Mouse (Mus musculus) embryonic facial prominence, embryonic 11.5 days (tissue): ENCODE data around the gene Gyg. TPM values are rescaled to one million over a fixed set of nuclear protein-coding genes. Genes with fewer than 3 reads are reported as not detected.
A peak's percentile ranks its signal among the peaks of the same experiment; 100 is the strongest.

Experiments used
- ATAC-seq: fragments of 200-750 bp; cut with Nextera tagmentation; replicated peaks from 2 replicates; pipeline ENCODE4 v1.8.0; 2017; ENCODE audit warnings: low read depth; ENCODE audit not compliant: insufficient number of reproducible peaks, low FRiP score, low TSS enrichment
- DNase-seq: peaks from one replicate; pipeline ENCODE4 v3.0.0-alpha.2; 2015; ENCODE audit warnings: low spot score
- H3K27ac ChIP-seq: fragments of 300-500 bp; sonication (generic); replicated peaks from 2 replicates; pipeline ENCODE4 v1.5.1; 2014; ENCODE audit warnings: mild to moderate bottlenecking, low read depth, low read length, control low read depth
- H3K27me3 ChIP-seq: fragments of 300-500 bp; sonication (generic); 2 replicates; pipeline ENCODE4 v1.6.1; 2014; ENCODE audit warnings: mild to moderate bottlenecking, low read length, moderate library complexity, mixed read lengths; ENCODE audit not compliant: control insufficient read depth, insufficient read depth
- H3K36me3 ChIP-seq: fragments of 300-500 bp; sonication (generic); replicated peaks from 2 replicates; pipeline ENCODE4 v1.6.1; 2014; ENCODE audit warnings: low read depth, mild to moderate bottlenecking, low read length, moderate library complexity, mixed read lengths; ENCODE audit not compliant: control insufficient read depth, insufficient read depth
- H3K4me1 ChIP-seq: fragments of 300-500 bp; sonication (generic); 2 replicates; pipeline ENCODE4 v1.6.1; 2014; ENCODE audit warnings: low read length, mixed read lengths; ENCODE audit not compliant: control insufficient read depth, insufficient read depth
- H3K4me2 ChIP-seq: fragments of 300-500 bp; sonication (generic); 2 replicates; pipeline ENCODE4 v1.6.1; 2014; ENCODE audit warnings: low read depth, mild to moderate bottlenecking, control low read depth, low read length, moderate library complexity
- H3K4me3 ChIP-seq: fragments of 300-500 bp; sonication (generic); 2 replicates; pipeline ENCODE4 v1.5.1; 2014; ENCODE audit warnings: low read depth, low read length, control low read depth
- H3K9ac ChIP-seq: fragments of 300-500 bp; sonication (generic); replicated peaks from 2 replicates; pipeline ENCODE4 v1.6.1; 2014; ENCODE audit warnings: mild to moderate bottlenecking, control low read depth, low read length
- H3K9me3 ChIP-seq: fragments of 300-500 bp; sonication (generic); replicated peaks from 2 replicates; pipeline ENCODE4 v1.6.1; 2016; ENCODE audit warnings: mild to moderate bottlenecking, low read length, inconsistent platforms, mixed read lengths; ENCODE audit not compliant: control insufficient read depth
- WGBS: fragments of 180-500 bp; shearing (Covaris S2); extraction: QIAGEN DNeasy Blood & Tissue Kit; methylation state at CpG from one replicate; pipeline ENCODE4 v1.1.7; 2014; 5-methylcytosine and 5-hydroxymethylcytosine counted together
- polyA plus RNA-seq: library from polyadenylated mRNA; unstranded; fragments of >200 nt; fragmentation: Nextera tagmentation; extraction: Ambion mirVana; gene quantifications from 2 replicates; pipeline ENCODE4 v1.2.1, GENCODE M21; 2014

Gene Gyg
- polyA plus RNA-seq, result 57.5 and 60.0 TPM in 2 replicates

DNA sequence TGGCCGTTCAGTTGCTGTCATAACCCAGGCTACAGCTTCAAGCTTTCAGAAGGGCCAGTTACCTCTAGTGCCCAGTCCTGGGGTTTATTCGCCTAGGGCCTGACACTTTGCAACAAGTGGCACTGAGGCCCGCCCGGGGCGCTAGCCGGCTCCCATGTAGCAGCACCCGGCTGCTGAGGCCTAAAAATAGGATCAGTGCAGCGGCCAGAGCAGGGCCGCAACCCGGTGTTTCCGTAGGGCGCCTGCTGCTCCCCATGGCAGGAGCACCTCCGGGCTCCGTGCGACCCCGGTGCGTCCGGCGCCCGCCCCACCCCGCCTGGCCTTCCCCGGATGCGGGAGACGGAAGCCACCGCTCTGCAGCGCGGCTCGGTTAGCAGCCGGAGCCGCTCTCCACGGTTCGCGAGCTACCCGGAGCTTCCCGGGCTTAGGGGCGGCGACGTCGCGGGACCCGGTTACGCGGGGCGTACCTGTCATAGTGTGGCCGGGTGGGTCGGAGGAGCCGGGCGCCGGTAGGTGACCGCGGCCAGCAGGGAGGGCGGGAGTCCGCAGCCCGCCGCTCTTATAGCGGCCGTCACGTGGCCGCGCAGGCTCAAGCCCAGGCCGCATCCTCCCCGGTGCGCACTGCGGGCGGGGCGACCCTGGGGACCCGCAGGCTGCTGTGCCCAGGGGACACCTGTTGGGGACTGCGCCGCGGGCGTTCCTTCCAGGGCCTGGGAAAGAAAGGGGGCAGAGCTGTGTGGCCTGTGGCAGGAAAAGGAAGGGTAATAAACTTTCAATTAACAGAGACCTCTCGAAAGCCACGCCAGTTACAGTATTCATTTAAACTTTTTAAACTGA lies at the start of gene Gyg:
TSS of gene Gyg (minus strand) at position 787 of the 837 bp plus-strand sequence.
- Histone ChIP-seq H3K27ac (no peak within 1 kb of the TSS), H3K4me1 (no peaks in the 10 kb centered on the region; the same call in 1 of the 2 replicates), H3K4me3 (peak within 1 kb of the TSS; percentile 77), H3K9me3 (no peaks in the 10 kb centered on the region; the same call in 1 of the 2 replicates), H3K9ac (peak within 1 kb of the TSS; percentile 83), H3K4me2 (peak within 1 kb of the TSS; percentile 90), H3K36me3 (no peaks in the 10 kb centered on the region), H3K27me3 (no peaks in the 10 kb centered on the region)
- 1% methylated on average over 63 of the region's 73 CpGs for WGBS
- peak; percentile 63 for DNase-seq
- peak; percentile 88 for ATAC-seq

DNA sequence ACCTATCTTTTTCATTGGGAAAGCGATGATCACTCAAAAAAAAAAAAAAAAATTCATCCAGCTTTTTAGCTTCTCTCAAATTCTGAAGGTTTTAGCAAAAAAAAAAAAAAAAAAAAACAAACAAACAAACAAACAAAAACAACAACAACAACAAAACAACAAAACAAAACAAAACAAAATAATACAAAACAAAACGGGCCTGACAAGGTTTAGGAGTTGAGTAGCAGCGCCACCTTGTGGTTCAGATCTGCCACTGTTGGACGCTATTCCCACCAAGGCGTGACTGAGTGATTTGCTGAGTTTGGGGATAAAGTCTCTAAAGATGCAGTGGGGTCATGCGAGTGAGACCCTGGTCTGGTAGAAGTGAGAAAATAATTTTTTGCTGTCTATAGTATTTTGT lies 43.8 kb upstream of the Gyg start:
- Histone ChIP-seq H3K4me3 (no peak overlapping the region), H3K27ac (no peak overlapping the region), H3K9ac (no peak overlapping the region), H3K4me1 (no peaks in the 10 kb centered on the region), H3K9me3 (no peaks in the 10 kb centered on the region), H3K27me3 (no peaks in the 10 kb centered on the region), H3K4me2 (no peak overlapping the region), H3K36me3 (no peaks in the 10 kb centered on the region)
- no peak for ATAC-seq
- DNase-seq, result peak; percentile 74
- 28% methylated on average over 6 of the region's 6 CpGs for WGBS

DNA sequence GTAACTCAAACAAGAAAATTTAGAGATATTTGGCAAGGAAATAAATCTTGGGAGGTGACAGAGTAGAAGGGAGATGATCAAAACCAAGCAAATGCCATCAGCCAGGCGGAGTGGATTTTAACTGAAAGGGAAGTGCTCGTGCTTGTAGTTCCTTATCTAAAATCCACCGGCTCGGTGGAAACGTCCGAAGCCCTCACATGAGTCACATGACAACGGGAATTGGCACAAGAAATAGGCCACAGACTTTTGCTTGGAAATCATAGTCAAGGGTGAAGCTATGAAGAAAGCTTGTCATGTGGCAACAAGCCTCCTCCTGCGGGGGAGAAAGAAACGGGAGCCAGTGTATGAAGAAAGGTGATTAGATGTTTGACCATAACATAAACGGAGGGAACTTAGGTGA lies 42.8 kb upstream of the Gyg start:
- no peak for DNase-seq
- Histone ChIP-seq H3K27me3 (no peaks in the 10 kb centered on the region), H3K9ac (no peak overlapping the region), H3K27ac (no peak overlapping the region), H3K36me3 (no peaks in the 10 kb centered on the region), H3K4me2 (no peak overlapping the region), H3K4me3 (no peak overlapping the region), H3K9me3 (no peaks in the 10 kb centered on the region), H3K4me1 (no peaks in the 10 kb centered on the region)
- no peak for ATAC-seq
- WGBS, result 84% methylated on average over 10 of the region's 10 CpGs

DNA sequence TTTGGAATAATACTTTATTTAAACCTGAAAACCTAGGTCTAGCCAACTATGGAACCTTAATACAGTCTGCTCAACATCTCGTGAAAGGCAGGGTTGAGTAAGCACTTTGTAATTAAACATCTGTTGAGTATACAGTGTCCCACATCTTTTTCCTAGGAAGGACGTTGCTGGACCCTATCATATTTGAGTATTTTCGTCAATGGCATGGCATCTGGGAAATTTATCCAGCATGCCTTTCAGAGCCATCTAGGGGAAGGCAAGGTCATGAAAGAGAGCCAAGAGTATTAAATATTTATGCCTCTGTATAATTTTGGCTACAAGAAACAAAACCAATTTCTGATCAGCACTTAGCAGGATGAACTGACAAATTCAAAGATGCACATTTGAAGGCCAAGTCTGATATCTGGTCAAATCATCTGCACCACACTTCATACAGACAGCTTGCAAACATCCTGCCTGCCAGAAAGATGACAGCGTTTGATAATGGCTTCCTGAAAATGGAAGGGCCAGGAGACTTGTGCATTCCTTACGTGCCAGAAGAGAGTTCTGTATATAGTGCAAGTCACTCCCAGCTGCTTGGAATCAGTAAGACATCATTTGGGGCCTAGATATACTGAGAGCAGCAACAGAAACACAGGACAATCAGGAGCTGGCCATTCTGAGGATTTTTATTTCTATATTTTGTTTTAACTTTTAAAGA lies 34.0 kb upstream of the Gyg start:
- Histone ChIP-seq H3K27me3 (no peaks in the 10 kb centered on the region), H3K4me2 (no peak overlapping the region), H3K36me3 (no peaks in the 10 kb centered on the region), H3K4me1 (no peaks in the 10 kb centered on the region), H3K27ac (no peak overlapping the region), H3K9me3 (no peaks in the 10 kb centered on the region), H3K9ac (no peak overlapping the region), H3K4me3 (no peak overlapping the region)
- DNase-seq (no peak), ATAC-seq (no peak)
- WGBS, result 60% methylated on average over 5 of the region's 5 CpGs

DNA sequence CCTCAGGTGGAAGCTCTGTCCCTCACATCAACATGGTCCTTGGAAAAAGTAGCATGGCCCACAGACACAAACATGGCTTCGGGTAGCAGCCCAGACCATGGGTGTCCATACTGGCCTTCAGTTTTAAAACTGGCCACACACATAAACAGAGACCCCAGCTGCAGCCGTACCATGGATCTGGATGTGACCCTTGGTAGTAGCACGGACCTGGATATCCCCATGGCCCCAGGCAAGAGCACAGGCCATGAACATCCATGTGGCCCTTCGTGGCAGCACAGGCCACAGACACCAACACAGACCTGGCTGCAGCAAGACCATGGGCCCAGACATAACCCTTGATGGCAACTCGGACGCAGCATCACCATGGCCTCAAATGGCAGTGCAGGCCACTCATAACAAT lies 17.3 kb upstream of the Gyg start:
- DNase-seq, result no peak
- WGBS, result 94% methylated on average over 6 of the region's 6 CpGs
- Histone ChIP-seq H3K4me1 (no peaks in the 10 kb centered on the region), H3K4me3 (no peak overlapping the region), H3K36me3 (no peaks in the 10 kb centered on the region), H3K4me2 (no peak overlapping the region), H3K9ac (no peak overlapping the region), H3K27ac (no peak overlapping the region), H3K9me3 (no peaks in the 10 kb centered on the region), H3K27me3 (no peaks in the 10 kb centered on the region)
- ATAC-seq, result peak; percentile 59; the same call in 1 of the 2 replicates

DNA sequence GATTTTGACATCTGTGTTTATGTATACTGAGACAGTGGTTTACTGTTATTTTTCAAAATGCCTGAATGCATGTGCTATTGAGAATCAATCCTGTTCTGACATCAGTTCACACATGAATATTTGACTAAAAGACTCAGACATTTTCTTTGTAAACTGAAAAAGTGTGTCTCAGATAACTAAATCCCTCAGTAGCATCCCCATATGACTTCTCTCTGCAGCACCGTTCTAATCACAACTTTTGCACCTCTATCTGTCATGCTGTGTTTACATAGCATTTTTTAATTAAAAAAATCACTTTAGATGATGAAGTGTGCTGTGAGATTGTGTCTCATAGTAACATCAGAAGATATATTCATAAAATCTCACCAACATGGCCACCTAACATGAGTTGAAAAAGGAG lies 12.4 kb upstream of the Gyg start:
- Histone ChIP-seq H3K27ac (no peak overlapping the region), H3K9me3 (no peaks in the 10 kb centered on the region), H3K9ac (no peak overlapping the region), H3K4me1 (no peaks in the 10 kb centered on the region), H3K4me2 (no peak overlapping the region), H3K27me3 (no peaks in the 10 kb centered on the region), H3K4me3 (no peak overlapping the region), H3K36me3 (no peaks in the 10 kb centered on the region)
- WGBS, result 82% methylated on average over 1 of the region's 1 CpGs
- DNase-seq, result no peak
- ATAC-seq, result no peak

DNA sequence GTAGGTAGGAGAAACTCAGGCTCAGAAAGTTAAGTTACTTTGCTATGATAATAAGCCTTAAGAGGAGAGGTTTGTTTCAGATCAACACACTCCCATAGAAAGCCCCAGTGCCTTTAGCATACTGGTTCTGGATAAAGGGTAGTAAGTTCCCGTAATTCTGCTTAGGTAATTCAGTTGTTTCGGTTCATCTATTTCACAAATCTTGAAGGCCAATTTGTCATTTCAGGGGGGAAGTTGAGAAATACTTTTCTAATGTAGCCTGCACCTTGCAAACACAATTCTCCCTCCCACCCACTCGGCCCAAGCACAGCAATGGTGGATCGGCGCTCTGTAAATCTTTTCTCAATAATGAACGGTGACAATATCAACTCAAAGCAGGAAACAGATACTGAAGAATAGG lies 359 bp upstream of the Gyg start:
- Histone ChIP-seq H3K9ac (no peak overlapping the region), H3K27me3 (no peaks in the 10 kb centered on the region), H3K4me1 (no peaks in the 10 kb centered on the region; the same call in 1 of the 2 replicates), H3K9me3 (no peaks in the 10 kb centered on the region; the same call in 1 of the 2 replicates), H3K4me2 (no peak overlapping the region), H3K27ac (no peak overlapping the region), H3K36me3 (no peaks in the 10 kb centered on the region), H3K4me3 (no peak overlapping the region)
- DNase-seq (no peak), ATAC-seq (no peak)
- WGBS, result 83% methylated on average over 6 of the region's 6 CpGs

DNA sequence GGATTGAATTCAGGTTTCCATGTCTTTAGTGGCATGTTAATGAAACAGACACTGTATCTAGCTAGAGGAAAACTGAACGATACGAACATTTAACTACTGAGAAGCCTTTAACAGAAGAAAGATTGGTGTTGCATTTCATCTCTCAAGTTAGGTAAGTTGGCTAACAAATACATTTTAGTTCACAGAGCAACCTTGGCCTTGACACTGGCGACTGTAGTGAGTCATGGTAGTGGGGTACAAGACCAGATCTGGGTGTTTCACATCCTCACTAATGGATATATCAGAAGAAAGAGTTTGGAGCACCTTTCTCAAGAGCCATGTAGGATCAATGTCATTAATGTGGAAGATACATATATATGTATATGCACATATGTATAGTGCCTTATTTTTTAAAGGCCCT lies 3.5 kb downstream of the Gyg start:
- 86% methylated on average over 3 of the region's 3 CpGs for WGBS
- DNase-seq, result no peak
- no peak overlapping the region for H3K4me3 ChIP-seq
- H3K36me3 ChIP-seq, result no peaks in the 10 kb centered on the region
- H3K9ac ChIP-seq, result no peak overlapping the region
- H3K27me3 ChIP-seq, result no peaks in the 10 kb centered on the region
- no peak for ATAC-seq
- no peaks in the 10 kb centered on the region for H3K9me3 ChIP-seq
- H3K4me2 ChIP-seq, result no peak overlapping the region
- no peaks in the 10 kb centered on the region; the same call in 1 of the 2 replicates for H3K4me1 ChIP-seq
- H3K27ac ChIP-seq, result no peak overlapping the region
